Mouse (Mus musculus): ENCODE measurements around the gene Zpbp2.

DNA sequence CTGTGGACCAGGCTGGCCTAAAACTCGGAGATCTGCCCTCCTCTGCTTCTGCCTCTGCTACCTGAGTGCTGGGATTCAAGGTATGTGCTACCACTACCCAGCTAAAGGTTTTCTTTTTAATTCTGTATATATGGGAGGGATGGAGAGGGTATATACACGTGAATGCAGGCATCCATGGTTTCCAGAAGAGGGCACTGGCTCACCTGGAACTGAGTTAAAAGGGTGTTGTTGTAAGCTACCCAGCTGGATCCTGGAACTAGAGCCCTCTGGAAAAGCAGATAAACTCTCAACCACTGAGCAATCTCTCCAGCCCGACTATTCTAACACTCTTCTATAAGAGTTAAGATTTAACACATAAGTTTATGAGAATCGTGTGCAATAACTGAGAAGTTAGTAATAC lies 1.5 kb upstream of the Zpbp2 start:
- no peak for TF ChIP-seq CTCF (IDR thresholded peaks at IDR 0.05; ENCODE audit: control insufficient read depth, insufficient read depth, insufficient replicate concordance, low read depth, low read length)
- TF ChIP-seq POLR2A (IDR thresholded peaks at IDR 0.05; ENCODE audit: control insufficient read depth, low read depth, low read length), result no peak

Measured in testis, adult 2 months (tissue).